Mouse (Mus musculus): ENCODE data around the gene Nqo1. TPM values are rescaled to one million over a fixed set of nuclear protein-coding genes. Genes with fewer than 3 reads are reported as not detected.

Nqo1 gene
- polyA plus RNA-seq, 1 experiment from 2014 or later, result 4.5 TPM

- H3K36me3 ChIP-seq, result no peaks in the 10 kb centered on the region
- 66% methylated on average over 12 of the region's 12 CpGs for WGBS
- no peaks in the 10 kb centered on the region for H3K27me3 ChIP-seq (ENCODE audit: insufficient read depth, poor library complexity, severe bottlenecking)
Measured at GRCm38 (mm10) chr8:107397665-107398064, 5.3 kb downstream of the Nqo1 start.

GRCm38 (mm10) chr8:107396106-107396670, 6.8 kb downstream of the Nqo1 start:
- H3K4me3 ChIP-seq, result no peak overlapping the region
- no peak overlapping the region for H3K27ac ChIP-seq
- no peak for DNase-seq (ENCODE audit: low spot score)
- no peaks in the 10 kb centered on the region for H3K9me3 ChIP-seq
- H3K4me1 ChIP-seq, result no peaks in the 10 kb centered on the region
- whole genome bisulfite sequencing, result 83% methylated on average over 10 of the region's 10 CpGs
- no peaks in the 10 kb centered on the region for H3K27me3 ChIP-seq (ENCODE audit: insufficient read depth, poor library complexity, severe bottlenecking)
- H3K36me3 ChIP-seq, result no peaks in the 10 kb centered on the region

More at GRCm38 (mm10) chr8:107397665-107398064, 5.3 kb downstream of the Nqo1 start:
- H3K27ac ChIP-seq, result no peak overlapping the region
- peaks cover 4% of the 10 kb centered on the region for H3K4me1 ChIP-seq
- H3K9me3 ChIP-seq, result no peaks in the 10 kb centered on the region
- H3K4me3 ChIP-seq, result no peak overlapping the region
- no peak for DNase-seq (ENCODE audit: low spot score)

GRCm38 (mm10) chr8:107395397-107395796, 7.6 kb downstream of the Nqo1 start:
- no peak overlapping the region for H3K27ac ChIP-seq
- no peaks in the 10 kb centered on the region for H3K4me1 ChIP-seq
- no peak for DNase-seq (ENCODE audit: low spot score)
- no peaks in the 10 kb centered on the region for H3K9me3 ChIP-seq
- no peaks in the 10 kb centered on the region for H3K27me3 ChIP-seq (ENCODE audit: insufficient read depth, poor library complexity, severe bottlenecking)
- no peaks in the 10 kb centered on the region for H3K36me3 ChIP-seq
- H3K4me3 ChIP-seq, result no peak overlapping the region

- 69% methylated on average over 4 of the region's 4 CpGs for WGBS
Measured at GRCm38 (mm10) chr8:107391136-107391516, 11.9 kb downstream of the Nqo1 start.

GRCm38 (mm10) chr8:107390476-107391135, 12.4 kb downstream of the Nqo1 start:
- Histone ChIP-seq H3K36me3 (no peaks in the 10 kb centered on the region), H3K27ac (no peak overlapping the region), H3K27me3 (ENCODE audit: insufficient read depth, poor library complexity, severe bottlenecking) (no peaks in the 10 kb centered on the region), H3K9me3 (no peaks in the 10 kb centered on the region), H3K4me1 (no peaks in the 10 kb centered on the region), H3K4me3 (no peak overlapping the region)
- WGBS, result 87% methylated on average over 16 of the region's 16 CpGs
- no peak for DNase-seq (ENCODE audit: low spot score)

More at GRCm38 (mm10) chr8:107391136-107391516, 11.9 kb downstream of the Nqo1 start:
- no peaks in the 10 kb centered on the region for H3K9me3 ChIP-seq
- DNase-seq (ENCODE audit: low spot score), result no peak
- H3K4me3 ChIP-seq, result no peak overlapping the region
- H3K27ac ChIP-seq, result no peak overlapping the region
- H3K36me3 ChIP-seq, result no peaks in the 10 kb centered on the region
- H3K4me1 ChIP-seq, result no peaks in the 10 kb centered on the region
- no peaks in the 10 kb centered on the region for H3K27me3 ChIP-seq (ENCODE audit: insufficient read depth, poor library complexity, severe bottlenecking)

GRCm38 (mm10) chr8:107389557-107389956, 13.4 kb downstream of the Nqo1 start:
- no peak overlapping the region for H3K27ac ChIP-seq
- H3K9me3 ChIP-seq, result no peaks in the 10 kb centered on the region
- no peaks in the 10 kb centered on the region for H3K36me3 ChIP-seq
- 84% methylated on average over 8 of the region's 8 CpGs for WGBS
- H3K27me3 ChIP-seq (ENCODE audit: insufficient read depth, poor library complexity, severe bottlenecking), result no peaks in the 10 kb centered on the region
- DNase-seq (ENCODE audit: low spot score), result no peak
- H3K4me3 ChIP-seq, result no peak overlapping the region
- H3K4me1 ChIP-seq, result no peaks in the 10 kb centered on the region

GRCm38 (mm10) chr8:107387861-107388260, 15.1 kb downstream of the Nqo1 start:
- Histone ChIP-seq H3K9me3 (no peaks in the 10 kb centered on the region), H3K4me3 (no peak overlapping the region), H3K4me1 (no peaks in the 10 kb centered on the region; the same call in 1 of the 2 replicates), H3K27me3 (ENCODE audit: insufficient read depth, poor library complexity, severe bottlenecking) (no peaks in the 10 kb centered on the region), H3K36me3 (no peaks in the 10 kb centered on the region), H3K27ac (no peak overlapping the region)
- DNase-seq (ENCODE audit: low spot score), result no peak
- 62% methylated on average over 5 of the region's 5 CpGs for WGBS

GRCm38 (mm10) chr8:107386642-107387041, 16.4 kb downstream of the Nqo1 start:
- H3K4me3 ChIP-seq, result no peak overlapping the region
- no peaks in the 10 kb centered on the region; the same call in 1 of the 2 replicates for H3K4me1 ChIP-seq
- H3K27ac ChIP-seq, result no peak overlapping the region
- no peak for DNase-seq (ENCODE audit: low spot score)
- no peaks in the 10 kb centered on the region for H3K9me3 ChIP-seq
- 35% methylated on average over 3 of the region's 3 CpGs for WGBS
- no peaks in the 10 kb centered on the region for H3K27me3 ChIP-seq (ENCODE audit: insufficient read depth, poor library complexity, severe bottlenecking)
- H3K36me3 ChIP-seq, result no peaks in the 10 kb centered on the region

- no peaks in the 10 kb centered on the region; the same call in 1 of the 2 replicates for H3K4me1 ChIP-seq
- no peaks in the 10 kb centered on the region for H3K9me3 ChIP-seq
- H3K36me3 ChIP-seq, result no peaks in the 10 kb centered on the region
- DNase-seq (ENCODE audit: low spot score), result no peak
- no peak overlapping the region for H3K27ac ChIP-seq
- H3K4me3 ChIP-seq, result no peak overlapping the region
- H3K27me3 ChIP-seq (ENCODE audit: insufficient read depth, poor library complexity, severe bottlenecking), result no peaks in the 10 kb centered on the region
- 36% methylated on average over 5 of the region's 5 CpGs for WGBS
Measured at GRCm38 (mm10) chr8:107386171-107386570, 16.8 kb downstream of the Nqo1 start.

- Histone ChIP-seq H3K9me3 (no peaks in the 10 kb centered on the region), H3K4me1 (no peaks in the 10 kb centered on the region; the same call in 1 of the 2 replicates), H3K27me3 (ENCODE audit: insufficient read depth, poor library complexity, severe bottlenecking) (no peaks in the 10 kb centered on the region), H3K4me3 (no peak overlapping the region), H3K27ac (no peak overlapping the region), H3K36me3 (peaks cover 7% of the 10 kb centered on the region)
- DNase-seq (ENCODE audit: low spot score), result no peak
- 76% methylated on average over 2 of the region's 2 CpGs for WGBS
Measured at GRCm38 (mm10) chr8:107385063-107385462, 17.9 kb downstream of the Nqo1 start.

- H3K4me3 ChIP-seq, result no peak overlapping the region
- H3K9me3 ChIP-seq, result no peaks in the 10 kb centered on the region
- 56% methylated on average over 5 of the region's 5 CpGs for WGBS
- H3K27me3 ChIP-seq (ENCODE audit: insufficient read depth, poor library complexity, severe bottlenecking), result no peaks in the 10 kb centered on the region
- DNase-seq (ENCODE audit: low spot score), result no peak
- peaks cover 11% of the 10 kb centered on the region for H3K36me3 ChIP-seq
- no peak overlapping the region for H3K27ac ChIP-seq
- no peaks in the 10 kb centered on the region; the same call in 1 of the 2 replicates for H3K4me1 ChIP-seq
Measured at GRCm38 (mm10) chr8:107384651-107385050, 18.4 kb downstream of the Nqo1 start.

GRCm38 (mm10) chr8:107382898-107383297, 20.1 kb downstream of the Nqo1 start:
- no peak overlapping the region for H3K4me3 ChIP-seq
- WGBS, result 74% methylated on average over 4 of the region's 4 CpGs
- peak; percentile 19 for DNase-seq (ENCODE audit: low spot score)
- H3K27me3 ChIP-seq (ENCODE audit: insufficient read depth, poor library complexity, severe bottlenecking), result no peaks in the 10 kb centered on the region
- no peak overlapping the region for H3K27ac ChIP-seq
- no peaks in the 10 kb centered on the region for H3K9me3 ChIP-seq
- peaks cover 27% of the 10 kb centered on the region for H3K36me3 ChIP-seq
- H3K4me1 ChIP-seq, result no peaks in the 10 kb centered on the region; the same call in 1 of the 2 replicates

- peak; percentile 50 for DNase-seq (ENCODE audit: low spot score)
- peaks cover 30% of the 10 kb centered on the region for H3K36me3 ChIP-seq
- no peak overlapping the region for H3K4me3 ChIP-seq
- no peaks in the 10 kb centered on the region for H3K27me3 ChIP-seq (ENCODE audit: insufficient read depth, poor library complexity, severe bottlenecking)
- 90% methylated on average over 4 of the region's 4 CpGs for WGBS
- no peaks in the 10 kb centered on the region for H3K9me3 ChIP-seq
- H3K27ac ChIP-seq, result no peak overlapping the region
- H3K4me1 ChIP-seq, result no peaks in the 10 kb centered on the region; the same call in 1 of the 2 replicates
Measured at GRCm38 (mm10) chr8:107381666-107382065, 21.3 kb downstream of the Nqo1 start.
